Mouse (Mus musculus) frontal cortex, postnatal 36 days (tissue): ENCODE results near the gene Unc13c.

Experiments
- DNase-seq, 2 experiments: peaks; one replicate each; pipeline ENCODE4 v3.0.0; 2022; ENCODE audit warnings: low spot score in 2 of 2

The Unc13c gene

GRCm38 (mm10) chr9:73968641-73969121 is at the start of gene Unc13c:
Gene Unc13c (minus strand): TSS chr9:73968966.
- DNase-seq: peak; percentile 46 to 53

GRCm38 (mm10) chr9:74007976-74008686 is 39.4 kb upstream of the Unc13c start:
- DNase-seq: no peak

- peak in 1 of 2 experiments; percentile 1 for DNase-seq
These were observed 33.7 kb upstream of the Unc13c start for GRCm38 (mm10) chr9:74002388-74002990.

GRCm38 (mm10) chr9:73988096-73988495 is 19.3 kb upstream of the Unc13c start:
- DNase-seq: no peak

- no peak for DNase-seq
These were observed 18.5 kb upstream of the Unc13c start for GRCm38 (mm10) chr9:73987236-73987635.

GRCm38 (mm10) chr9:73982597-73983344 is 14.0 kb upstream of the Unc13c start:
- DNase-seq: peak; percentile 81 to 89

GRCm38 (mm10) chr9:73972327-73972988 is 3.7 kb upstream of the Unc13c start:
- no peak for DNase-seq

GRCm38 (mm10) chr9:73970717-73971116 is 2.0 kb upstream of the Unc13c start:
- no peak for DNase-seq

- DNase-seq: peak in 1 of 2 experiments; percentile 22
These were observed 3.3 kb downstream of the Unc13c start for GRCm38 (mm10) chr9:73965322-73965915.

- no peak for DNase-seq
These were observed 6.3 kb downstream of the Unc13c start for GRCm38 (mm10) chr9:73962471-73962870.

GRCm38 (mm10) chr9:73952331-73952730 is 16.4 kb downstream of the Unc13c start:
- DNase-seq: no peak

GRCm38 (mm10) chr9:73951586-73951985 is 17.2 kb downstream of the Unc13c start:
- DNase-seq: no peak

- peak in 1 of 2 experiments; percentile 26 for DNase-seq
These were observed 33.9 kb downstream of the Unc13c start for GRCm38 (mm10) chr9:73934844-73935243.

GRCm38 (mm10) chr9:73931988-73932387 is 36.8 kb downstream of the Unc13c start:
- no peak for DNase-seq

GRCm38 (mm10) chr9:73927276-73927675 is 41.5 kb downstream of the Unc13c start:
- DNase-seq: no peak

GRCm38 (mm10) chr9:73922449-73923115 is 46.2 kb downstream of the Unc13c start:
- no peak for DNase-seq

- DNase-seq: no peak
These were observed 62.8 kb downstream of the Unc13c start for GRCm38 (mm10) chr9:73905959-73906358.

- DNase-seq: no peak
These were observed 70.2 kb downstream of the Unc13c start for GRCm38 (mm10) chr9:73898516-73898915.

GRCm38 (mm10) chr9:73896210-73896609 is 72.6 kb downstream of the Unc13c start:
- peak; percentile 11 to 27 for DNase-seq

GRCm38 (mm10) chr9:73883587-73883986 is 85.2 kb downstream of the Unc13c start:
- no peak for DNase-seq

GRCm38 (mm10) chr9:73883143-73883542 is 85.6 kb downstream of the Unc13c start:
- peak in 1 of 2 experiments; percentile 22 for DNase-seq
